Mouse (Mus musculus) stomach, embryonic 14.5 days (tissue): ENCODE data around the gene Vac14. TPM values are rescaled to one million over a fixed set of nuclear protein-coding genes. Genes with fewer than 3 reads are reported as not detected.

Experiments used
- ATAC-seq: fragments of 200-750 bp; cut with Nextera tagmentation; 2 replicates; pipeline ENCODE4 v1.8.0; 2017; ENCODE audit warnings: low read depth, moderate TSS enrichment; ENCODE audit not compliant: insufficient number of reproducible peaks, insufficient read depth, low FRiP score
- H3K27ac ChIP-seq: fragments of 300-500 bp; sonication (generic); 2 replicates; pipeline ENCODE4 v1.5.1; 2014; ENCODE audit warnings: mild to moderate bottlenecking, low read length, moderate library complexity, mixed read lengths
- H3K27me3 ChIP-seq: fragments of 300-500 bp; sonication (generic); 2 replicates; pipeline ENCODE4 v1.6.1; 2014; ENCODE audit warnings: low read length, control low read depth, mixed read lengths; ENCODE audit not compliant: control insufficient read depth, insufficient read depth
- H3K36me3 ChIP-seq: fragments of 300-500 bp; sonication (generic); 2 replicates; pipeline ENCODE4 v1.6.1; 2014; ENCODE audit warnings: mild to moderate bottlenecking, control low read depth, low read length, moderate library complexity, mixed read lengths; ENCODE audit not compliant: control insufficient read depth, insufficient read depth
- H3K4me1 ChIP-seq: fragments of 300-500 bp; sonication (generic); 2 replicates; pipeline ENCODE4 v1.6.1; 2014; ENCODE audit warnings: low read length, control low read depth, mixed read lengths; ENCODE audit not compliant: control insufficient read depth, insufficient read depth
- H3K4me2 ChIP-seq: fragments of 300-500 bp; sonication (generic); replicated peaks from 2 replicates; pipeline ENCODE4 v1.6.1; 2014; ENCODE audit warnings: low read depth, low read length, control low read depth
- H3K4me3 ChIP-seq: fragments of 300-500 bp; sonication (generic); 2 replicates; pipeline ENCODE4 v1.5.1; 2014; ENCODE audit warnings: low read depth, low read length, control low read depth
- H3K9ac ChIP-seq: fragments of 300-500 bp; sonication (generic); replicated peaks from 2 replicates; pipeline ENCODE4 v1.6.1; 2014; ENCODE audit warnings: low read depth, mild to moderate bottlenecking, control low read depth, low read length, moderate library complexity, mixed read lengths
- H3K9me3 ChIP-seq: fragments of 300-500 bp; sonication (generic); 2 replicates; pipeline ENCODE4 v1.6.1; 2016; ENCODE audit warnings: low read depth, low read length, control low read depth; ENCODE audit not compliant: control insufficient read depth
- WGBS: fragments of 180-500 bp; shearing (Covaris S2); extraction: QIAGEN DNeasy Blood & Tissue Kit; methylation state at CpG from one replicate; pipeline ENCODE4 v1.1.7; 2014; 5-methylcytosine and 5-hydroxymethylcytosine counted together
- polyA plus RNA-seq: library from polyadenylated mRNA; unstranded; fragments of >200 nt; fragmentation: Nextera tagmentation; extraction: Ambion mirVana; gene quantifications from 2 replicates; pipeline ENCODE4 v1.2.1, GENCODE M21; 2014

Vac14 gene
- polyA plus RNA-seq, 1 experiment from 2014 or later, result 18.7 TPM

- Histone ChIP-seq H3K4me1 (peaks cover 8% of the 10 kb centered on the region; the same call in 1 of the 2 replicates), H3K9ac (no peak overlapping the region), H3K4me3 (no peak overlapping the region), H3K9me3 (no peaks in the 10 kb centered on the region), H3K27me3 (no peaks in the 10 kb centered on the region), H3K36me3 (no peaks in the 10 kb centered on the region), H3K4me2 (no peak overlapping the region), H3K27ac (no peak overlapping the region)
- WGBS, result 44% methylated on average over 5 of the region's 5 CpGs
- no peak for ATAC-seq
Measured at GRCm38 (mm10) chr8:110761185-110761584, 142.8 kb downstream of the Vac14 start.

GRCm38 (mm10) chr8:110761988-110762387 lies 143.6 kb downstream of the Vac14 start:
- Histone ChIP-seq H3K27me3 (no peaks in the 10 kb centered on the region), H3K4me3 (no peak overlapping the region), H3K4me1 (peaks cover 8% of the 10 kb centered on the region; the same call in 1 of the 2 replicates), H3K4me2 (no peak overlapping the region), H3K27ac (no peak overlapping the region), H3K36me3 (no peaks in the 10 kb centered on the region), H3K9me3 (no peaks in the 10 kb centered on the region), H3K9ac (no peak overlapping the region)
- 51% methylated on average over 6 of the region's 6 CpGs for WGBS
- no peak for ATAC-seq

DNA sequence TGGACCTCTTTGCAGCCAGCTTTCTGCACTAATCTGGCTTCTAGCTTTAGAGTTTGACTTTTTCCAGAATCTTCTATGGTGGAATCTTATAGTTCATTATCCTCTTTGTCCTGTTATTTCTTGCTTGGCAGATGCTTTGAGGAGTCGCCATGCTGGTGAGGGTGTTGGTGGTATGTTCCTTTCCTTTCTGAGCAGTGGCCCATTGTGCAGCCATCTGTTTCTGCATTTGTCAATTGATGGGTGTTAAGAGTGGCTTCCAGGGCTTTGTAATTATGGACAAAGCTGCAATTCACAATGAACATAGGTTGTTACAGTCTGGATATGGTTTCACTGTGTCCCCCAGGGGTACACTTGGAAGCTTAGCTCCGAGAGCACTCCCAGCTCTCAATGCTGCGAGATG lies 146.3 kb downstream of the Vac14 start:
- ATAC-seq, result no peak
- H3K27me3 ChIP-seq, result no peaks in the 10 kb centered on the region
- H3K4me1 ChIP-seq, result peaks cover 8% of the 10 kb centered on the region; the same call in 1 of the 2 replicates
- H3K9me3 ChIP-seq, result no peaks in the 10 kb centered on the region
- 75% methylated on average over 3 of the region's 3 CpGs for WGBS
- no peak overlapping the region for H3K27ac ChIP-seq
- no peak overlapping the region for H3K4me2 ChIP-seq
- H3K36me3 ChIP-seq, result no peaks in the 10 kb centered on the region
- no peak overlapping the region for H3K9ac ChIP-seq
- H3K4me3 ChIP-seq, result no peak overlapping the region

DNA sequence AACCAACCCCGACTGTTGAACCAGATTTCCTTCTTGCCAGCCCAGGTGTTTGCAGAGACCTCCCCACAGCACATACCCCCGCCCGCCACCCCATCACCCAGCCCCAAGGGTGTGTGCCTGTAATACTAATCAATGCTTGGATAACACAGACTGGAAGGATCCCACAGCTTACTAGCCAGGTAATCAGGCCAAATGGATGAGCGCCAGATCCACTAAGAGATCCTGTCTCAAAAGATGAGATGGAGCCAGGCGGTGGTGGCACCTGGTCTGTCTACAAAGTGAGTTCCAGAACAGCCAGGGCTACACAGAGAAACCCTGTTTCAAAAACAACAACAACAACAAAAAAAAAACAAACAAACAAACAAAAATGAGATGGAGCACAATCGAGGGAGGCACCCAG lies 148.9 kb downstream of the Vac14 start:
- H3K4me2 ChIP-seq, result no peak overlapping the region
- no peaks in the 10 kb centered on the region for H3K4me1 ChIP-seq
- H3K36me3 ChIP-seq, result no peaks in the 10 kb centered on the region
- WGBS, result 71% methylated on average over 6 of the region's 6 CpGs
- H3K4me3 ChIP-seq, result no peak overlapping the region
- no peaks in the 10 kb centered on the region for H3K9me3 ChIP-seq
- H3K27me3 ChIP-seq, result no peaks in the 10 kb centered on the region
- no peak overlapping the region for H3K27ac ChIP-seq
- ATAC-seq, result no peak
- no peak overlapping the region for H3K9ac ChIP-seq

Other genes starting within 250 kb of the Vac14 start
- 13.2 and 14.2 TPM in 2 replicates for gene Mtss1l, start 102.9 kb downstream of the Vac14 start, polyA plus RNA-seq
- 1.2 and 1.5 TPM in 2 replicates for gene Il34, start 187.3 kb downstream of the Vac14 start, polyA plus RNA-seq
- gene Cog4, start 228.0 kb downstream of the Vac14 start, polyA plus RNA-seq, result 61.5 and 67.4 TPM in 2 replicates
- gene Sf3b3, start 228.2 kb downstream of the Vac14 start, polyA plus RNA-seq, result 148 TPM in 2 replicates